Mouse (Mus musculus): ENCODE data around the gene Mrnip. TPM values are rescaled to one million over a fixed set of nuclear protein-coding genes. Genes with fewer than 3 reads are reported as not detected.

Mrnip gene
- polyA plus RNA-seq, 1 experiment from 2014 or later = 22.2 TPM

GRCm38 (mm10) chr11:50234606-50235005, 60.4 kb downstream of the Mrnip start:
- Histone ChIP-seq H3K4me2 (no peak overlapping the region), H3K4me1 (peaks cover 20% of the 10 kb centered on the region), H3K36me3 (replicated peaks) (peaks cover 45% of the 10 kb centered on the region), H3K9ac (no peak overlapping the region), H3K27ac (no peak overlapping the region), H3K9me3 (no peaks in the 10 kb centered on the region), H3K4me3 (replicated peaks) (no peak overlapping the region), H3K27me3 (peaks cover 53% of the 10 kb centered on the region)
- 95% methylated on average over 25 of the region's 25 CpGs for WGBS
- no peak for ATAC-seq (ENCODE audit: low FRiP score)

DNA sequence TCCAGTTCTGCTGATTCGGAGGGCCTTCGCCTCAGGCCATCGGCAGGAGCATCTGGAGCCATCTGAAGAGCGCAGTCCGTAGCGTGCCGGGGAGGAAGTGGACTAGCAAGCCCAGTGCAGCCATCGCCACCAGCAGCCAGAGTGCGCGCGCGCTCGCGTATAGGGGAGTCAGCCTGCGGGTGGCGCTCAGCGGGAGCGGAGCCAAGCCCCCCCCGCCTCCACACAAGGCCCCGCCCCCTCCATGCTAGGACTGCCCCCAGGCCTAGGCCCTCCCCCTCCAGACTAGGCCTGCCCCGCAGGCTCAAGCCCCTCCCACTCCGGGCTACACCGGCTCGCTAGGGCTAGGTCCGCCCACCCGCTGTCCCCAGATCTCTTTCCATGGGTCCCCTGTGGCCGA, 62.3 kb downstream of the Mrnip start:
- H3K27me3 ChIP-seq = peaks cover 39% of the 10 kb centered on the region
- H3K9me3 ChIP-seq = no peaks in the 10 kb centered on the region
- H3K4me1 ChIP-seq = peaks cover 15% of the 10 kb centered on the region
- ATAC-seq (ENCODE audit: low FRiP score) = peak; percentile 94
- peaks cover 40% of the 10 kb centered on the region for H3K36me3 ChIP-seq (replicated peaks)
- H3K27ac ChIP-seq = no peak overlapping the region
- peak overlapping the region; percentile 91 for H3K4me2 ChIP-seq
- peak overlapping the region; percentile 58 for H3K9ac ChIP-seq
- 0% methylated on average over 24 of the region's 27 CpGs for WGBS
- peak overlapping the region; percentile 59 for H3K4me3 ChIP-seq (replicated peaks)

DNA sequence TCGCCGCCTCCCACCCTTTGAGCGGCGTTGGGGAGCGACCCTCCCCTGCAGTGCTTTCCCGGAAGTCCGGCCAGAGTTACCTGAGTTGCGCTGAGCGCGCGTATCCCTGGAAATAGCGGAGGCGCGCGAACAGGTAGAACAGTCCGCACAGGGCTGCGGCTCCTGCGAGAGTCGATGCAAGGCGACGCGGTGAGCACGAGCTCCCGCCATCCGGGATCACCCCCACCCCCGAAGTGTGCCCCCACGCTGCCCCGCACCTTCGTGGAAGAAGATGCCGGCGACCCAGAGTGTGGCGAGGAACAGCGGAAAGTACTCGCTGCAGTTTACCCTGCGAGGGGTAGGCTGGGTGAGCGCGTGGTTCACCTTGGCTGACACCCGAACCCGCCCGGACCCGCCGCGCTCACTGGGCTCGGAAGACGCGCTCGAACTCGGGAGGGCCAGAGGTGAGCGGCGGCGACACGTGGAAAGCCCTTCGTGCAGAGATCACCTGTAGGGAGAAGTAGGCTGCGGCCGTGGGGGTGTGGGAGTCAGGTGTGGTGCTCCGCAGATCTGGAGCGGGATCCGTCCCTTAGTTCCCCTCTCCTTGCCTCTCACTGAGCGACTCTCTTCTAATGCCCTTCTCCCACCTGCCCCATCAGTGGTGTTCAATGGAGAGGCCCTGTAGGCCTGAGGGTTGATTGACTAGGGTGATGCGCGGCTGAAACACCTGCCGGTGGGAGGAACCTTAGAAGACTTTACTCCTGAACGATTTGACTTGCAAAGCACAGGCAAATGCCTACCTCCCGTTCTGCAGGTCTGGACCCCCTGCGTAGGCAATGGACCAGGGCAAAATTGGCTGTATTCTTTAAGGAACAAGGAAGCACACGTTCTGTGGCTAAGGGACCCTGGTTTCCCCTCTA, 62.9 kb downstream of the Mrnip start:
- Histone ChIP-seq H3K27me3 (peaks cover 39% of the 10 kb centered on the region), H3K9me3 (no peaks in the 10 kb centered on the region), H3K4me1 (peaks cover 15% of the 10 kb centered on the region), H3K36me3 (replicated peaks) (peaks cover 33% of the 10 kb centered on the region), H3K27ac (no peak overlapping the region), H3K9ac (peak overlapping the region; percentile 58), H3K4me2 (peak overlapping the region; percentile 91), H3K4me3 (replicated peaks) (peak overlapping the region; percentile 59)
- under 1% methylated on average over 66 of the region's 66 CpGs for WGBS
- ATAC-seq (ENCODE audit: low FRiP score) = peak; percentile 42

GRCm38 (mm10) chr11:50238324-50238723, 64.1 kb downstream of the Mrnip start, which contains the start of gene Ltc4s:
TSS of gene Ltc4s (minus strand) at chr11:50238616.
- Histone ChIP-seq H3K9ac (no peak within 1 kb of the TSS), H3K27me3 (peaks cover 39% of the 10 kb centered on the region), H3K27ac (no peak within 1 kb of the TSS), H3K36me3 (replicated peaks) (peaks cover 22% of the 10 kb centered on the region), H3K9me3 (no peaks in the 10 kb centered on the region), H3K4me3 (replicated peaks) (peak within 1 kb of the TSS; percentile 59), H3K4me1 (peaks cover 15% of the 10 kb centered on the region), H3K4me2 (peak within 1 kb of the TSS; percentile 91)
- ATAC-seq (ENCODE audit: low FRiP score) = no peak
- WGBS = 57% methylated on average over 10 of the region's 10 CpGs

DNA sequence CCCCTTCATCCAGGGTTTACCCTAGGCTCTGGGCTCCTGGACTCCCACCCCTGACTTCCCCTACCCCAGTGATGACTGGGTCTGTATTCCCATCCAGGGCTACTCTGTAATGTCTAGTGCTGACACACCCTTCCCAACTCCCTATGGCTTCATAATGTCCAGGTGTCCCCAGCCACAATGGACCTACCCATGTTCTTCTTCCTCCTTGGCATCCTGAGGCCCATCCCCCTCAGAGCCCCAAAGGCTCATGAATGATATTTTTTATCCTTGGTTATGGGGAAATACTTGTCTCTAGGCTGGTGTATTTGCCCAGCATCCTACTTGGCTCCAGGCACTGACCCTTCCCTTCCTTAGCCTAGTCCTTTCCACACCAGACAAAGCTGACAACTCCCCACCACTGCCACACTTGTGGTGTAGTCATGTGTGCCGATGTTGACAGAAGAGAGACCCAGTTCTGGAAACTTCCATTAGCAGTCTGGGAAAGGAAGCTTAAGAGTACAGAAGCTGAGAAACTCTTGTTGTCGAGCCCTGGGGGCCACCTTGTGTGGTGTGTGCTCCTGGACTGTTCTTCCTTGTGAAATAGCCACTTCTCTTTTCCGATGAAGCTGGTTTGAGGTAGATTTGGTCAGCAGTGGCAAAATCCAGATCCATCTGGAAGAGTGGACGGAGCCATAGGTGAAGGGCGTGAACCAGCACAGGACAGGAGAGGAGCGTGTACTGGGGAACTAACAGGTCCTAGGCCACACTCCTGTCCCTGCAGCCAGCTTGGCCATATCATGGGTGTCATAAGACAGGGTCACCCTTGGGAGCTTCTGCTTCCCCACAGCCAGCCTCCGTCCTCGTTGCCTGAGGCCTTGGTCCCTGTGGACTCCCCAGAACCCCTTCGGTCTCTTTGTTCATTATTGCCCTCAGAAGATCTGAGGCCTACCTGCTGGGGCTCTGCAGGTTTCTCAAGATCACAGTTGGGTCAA, 64.9 kb downstream of the Mrnip start:
- Histone ChIP-seq H3K27me3 (peaks cover 39% of the 10 kb centered on the region), H3K4me3 (replicated peaks) (no peak overlapping the region), H3K36me3 (replicated peaks) (peaks cover 14% of the 10 kb centered on the region), H3K9me3 (no peaks in the 10 kb centered on the region), H3K9ac (no peak overlapping the region), H3K27ac (no peak overlapping the region), H3K4me1 (peaks cover 15% of the 10 kb centered on the region), H3K4me2 (no peak overlapping the region)
- 90% methylated on average over 9 of the region's 9 CpGs for WGBS
- ATAC-seq (ENCODE audit: low FRiP score) = no peak

GRCm38 (mm10) chr11:50240235-50240911, 66.1 kb downstream of the Mrnip start:
- Histone ChIP-seq H3K36me3 (replicated peaks) (peaks cover 1% of the 10 kb centered on the region; the same call in 1 of the 2 replicates), H3K4me3 (replicated peaks) (no peak overlapping the region), H3K9me3 (no peaks in the 10 kb centered on the region), H3K4me1 (peaks cover 15% of the 10 kb centered on the region), H3K27me3 (peaks cover 37% of the 10 kb centered on the region), H3K4me2 (no peak overlapping the region), H3K9ac (no peak overlapping the region), H3K27ac (no peak overlapping the region)
- 87% methylated on average over 7 of the region's 7 CpGs for WGBS
- no peak for ATAC-seq (ENCODE audit: low FRiP score)

GRCm38 (mm10) chr11:50243926-50244325, 69.7 kb downstream of the Mrnip start:
- H3K27ac ChIP-seq = no peak overlapping the region
- ATAC-seq (ENCODE audit: low FRiP score) = no peak
- H3K36me3 ChIP-seq (replicated peaks) = no peaks in the 10 kb centered on the region
- H3K4me2 ChIP-seq = no peak overlapping the region
- no peaks in the 10 kb centered on the region for H3K4me1 ChIP-seq
- no peaks in the 10 kb centered on the region for H3K9me3 ChIP-seq
- H3K27me3 ChIP-seq = peaks cover 5% of the 10 kb centered on the region
- no peak overlapping the region for H3K9ac ChIP-seq
- 86% methylated on average over 6 of the region's 6 CpGs for WGBS
- H3K4me3 ChIP-seq (replicated peaks) = no peak overlapping the region

GRCm38 (mm10) chr11:50245269-50245668, 71.0 kb downstream of the Mrnip start:
- no peaks in the 10 kb centered on the region for H3K4me1 ChIP-seq
- H3K4me2 ChIP-seq = no peak overlapping the region
- H3K36me3 ChIP-seq (replicated peaks) = no peaks in the 10 kb centered on the region
- H3K9me3 ChIP-seq = no peaks in the 10 kb centered on the region
- no peak for ATAC-seq (ENCODE audit: low FRiP score)
- H3K27ac ChIP-seq = no peak overlapping the region
- no peak overlapping the region for H3K4me3 ChIP-seq (replicated peaks)
- 82% methylated on average over 5 of the region's 5 CpGs for WGBS
- no peaks in the 10 kb centered on the region for H3K27me3 ChIP-seq
- H3K9ac ChIP-seq = no peak overlapping the region

DNA sequence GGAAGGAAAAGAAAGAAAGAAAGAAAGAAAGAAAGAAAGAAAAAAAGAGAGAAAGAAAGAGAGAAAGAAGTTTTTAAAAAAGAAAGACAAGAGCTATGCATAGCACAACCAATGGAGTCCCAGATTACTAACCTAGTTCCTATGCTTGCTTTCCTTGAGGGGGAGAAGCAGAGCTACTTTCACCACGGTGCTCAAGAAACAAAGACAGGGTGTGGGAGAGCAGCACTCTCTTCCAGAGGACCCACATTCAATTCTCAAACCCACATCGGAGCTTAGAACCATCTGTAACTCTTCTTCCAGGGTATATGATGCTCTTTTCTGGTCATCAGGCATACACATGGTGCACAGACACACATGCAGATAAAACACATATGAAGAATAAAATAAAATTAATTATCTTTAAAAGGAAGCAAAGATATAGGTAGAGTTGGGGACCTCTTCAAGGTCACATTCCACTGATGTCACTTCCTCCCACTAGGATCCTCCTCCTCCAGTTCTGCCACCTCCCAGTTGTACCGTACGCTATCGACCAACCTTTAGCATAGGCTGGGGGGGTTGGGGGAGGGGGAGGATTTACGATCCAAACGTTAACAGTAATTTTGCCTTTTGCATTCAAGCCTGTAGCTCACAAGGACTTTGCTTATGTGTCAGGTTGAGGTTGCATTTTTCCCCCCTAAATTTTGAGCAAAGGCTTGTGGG, 74.4 kb downstream of the Mrnip start:
- no peaks in the 10 kb centered on the region for H3K36me3 ChIP-seq (replicated peaks)
- no peak overlapping the region for H3K27ac ChIP-seq
- H3K4me2 ChIP-seq = no peak overlapping the region
- H3K27me3 ChIP-seq = no peaks in the 10 kb centered on the region
- no peaks in the 10 kb centered on the region for H3K9me3 ChIP-seq
- 85% methylated on average over 7 of the region's 7 CpGs for WGBS
- H3K4me1 ChIP-seq = no peaks in the 10 kb centered on the region
- no peak overlapping the region for H3K4me3 ChIP-seq (replicated peaks)
- ATAC-seq (ENCODE audit: low FRiP score) = no peak
- no peak overlapping the region for H3K9ac ChIP-seq

Measured in forebrain, embryonic 12.5 days (tissue).